Mouse (Mus musculus) hindbrain, embryonic 11.5 days (tissue): ENCODE measurements at regions not wholly inside any gene's neighbourhood (a gene's known extent, or its start where the extent isn't known, plus 50 kb on each side); places are given as distances from the start of the nearest gene placed in this dataset.

Experiments
- ATAC-seq: fragments of 200-750 bp; cut with Nextera tagmentation; 2 replicates; pipeline ENCODE4 v1.8.0; 2017; ENCODE audit warnings: mild to moderate bottlenecking, moderate TSS enrichment, moderate library complexity; ENCODE audit not compliant: low FRiP score
- DNase-seq: peaks from one replicate; pipeline ENCODE4 v3.0.0-alpha.2; 2015; ENCODE audit warnings: low spot score
- H3K27ac ChIP-seq: fragments of 300-500 bp; sonication (generic); 2 replicates; pipeline ENCODE4 v1.5.1; 2014; ENCODE audit warnings: mild to moderate bottlenecking, low read depth, low read length
- H3K27me3 ChIP-seq: fragments of 300-500 bp; sonication (generic); 2 replicates; pipeline ENCODE4 v1.6.1; 2014; ENCODE audit warnings: mild to moderate bottlenecking, low read length, moderate library complexity, mixed read lengths; ENCODE audit not compliant: control insufficient read depth, insufficient read depth
- H3K36me3 ChIP-seq: fragments of 300-500 bp; sonication (generic); 2 replicates; pipeline ENCODE4 v1.6.1; 2014; ENCODE audit warnings: mild to moderate bottlenecking, low read length, moderate library complexity, mixed read lengths; ENCODE audit not compliant: control insufficient read depth, insufficient read depth
- H3K4me1 ChIP-seq: fragments of 300-500 bp; sonication (generic); replicated peaks from 2 replicates; pipeline ENCODE4 v1.6.1; 2014; ENCODE audit warnings: low read length, mixed read lengths; ENCODE audit not compliant: control insufficient read depth, insufficient read depth
- H3K4me2 ChIP-seq: fragments of 300-500 bp; sonication (generic); replicated peaks from 2 replicates; pipeline ENCODE4 v1.6.1; 2014; ENCODE audit warnings: mild to moderate bottlenecking, low read depth, low read length
- H3K4me3 ChIP-seq: fragments of 300-500 bp; sonication (generic); 2 replicates; pipeline ENCODE4 v1.5.1; 2014; ENCODE audit warnings: low read depth, low read length
- H3K9ac ChIP-seq: fragments of 300-500 bp; sonication (generic); 2 replicates; pipeline ENCODE4 v1.6.1; 2014; ENCODE audit warnings: low read depth, low read length
- H3K9me3 ChIP-seq: fragments of 300-500 bp; sonication (generic); 2 replicates; pipeline ENCODE4 v1.6.1; 2016; ENCODE audit warnings: low read length; ENCODE audit not compliant: control insufficient read depth
- whole genome bisulfite sequencing: fragments of 180-500 bp; shearing (Covaris S2); extraction: QIAGEN DNeasy Blood & Tissue Kit; methylation state at CpG from one replicate; pipeline ENCODE4 v1.1.7; 2014; 5-methylcytosine and 5-hydroxymethylcytosine counted together

- no peaks in the 10 kb centered on the region for H3K4me1 ChIP-seq
- 21% methylated on average over 4 of the region's 4 CpGs for WGBS
- H3K9me3 ChIP-seq, result no peaks in the 10 kb centered on the region
- DNase-seq (peak; percentile 44), ATAC-seq (peak; percentile 88)
- H3K4me3 ChIP-seq, result no peak overlapping the region
- no peaks in the 10 kb centered on the region for H3K36me3 ChIP-seq
- H3K9ac ChIP-seq, result no peak overlapping the region
- peak overlapping the region; percentile 30 for H3K27ac ChIP-seq
- no peaks in the 10 kb centered on the region for H3K27me3 ChIP-seq
- H3K4me2 ChIP-seq, result no peak overlapping the region
Observed at GRCm38 (mm10) chr4:71230497-71230872, 527.3 kb downstream of the Gm11232 start.

- Histone ChIP-seq H3K9me3 (no peaks in the 10 kb centered on the region), H3K4me3 (no peak overlapping the region), H3K27me3 (no peaks in the 10 kb centered on the region), H3K4me2 (no peak overlapping the region), H3K9ac (no peak overlapping the region), H3K4me1 (no peaks in the 10 kb centered on the region), H3K36me3 (no peaks in the 10 kb centered on the region), H3K27ac (peak overlapping the region; percentile 30)
- DNase-seq (peak; percentile 27), ATAC-seq (peak; percentile 79)
- 62% methylated on average over 3 of the region's 3 CpGs for WGBS
Observed at GRCm38 (mm10) chr4:71229796-71230496, 527.8 kb downstream of the Gm11232 start.

GRCm38 (mm10) chr4:71226653-71227052 is 531.1 kb downstream of the Gm11232 start:
- ATAC-seq (no peak), DNase-seq (no peak)
- H3K4me2 ChIP-seq, result no peak overlapping the region
- no peak overlapping the region for H3K27ac ChIP-seq
- no peaks in the 10 kb centered on the region for H3K27me3 ChIP-seq
- H3K4me1 ChIP-seq, result no peaks in the 10 kb centered on the region
- no peak overlapping the region for H3K4me3 ChIP-seq
- H3K36me3 ChIP-seq, result no peaks in the 10 kb centered on the region
- 90% methylated on average over 4 of the region's 4 CpGs for WGBS
- no peak overlapping the region for H3K9ac ChIP-seq
- no peaks in the 10 kb centered on the region for H3K9me3 ChIP-seq

GRCm38 (mm10) chr4:71218060-71218459 is 539.7 kb downstream of the Gm11232 start:
- Histone ChIP-seq H3K4me3 (no peak overlapping the region), H3K36me3 (no peaks in the 10 kb centered on the region), H3K9ac (no peak overlapping the region), H3K27ac (no peak overlapping the region), H3K4me1 (no peaks in the 10 kb centered on the region), H3K4me2 (no peak overlapping the region), H3K27me3 (no peaks in the 10 kb centered on the region), H3K9me3 (no peaks in the 10 kb centered on the region)
- 79% methylated on average over 3 of the region's 3 CpGs for WGBS
- DNase-seq (no peak), ATAC-seq (no peak)

- no peak for ATAC-seq
Observed at GRCm38 (mm10) chr4:71187801-71188200, 570.0 kb downstream of the Gm11232 start.

GRCm38 (mm10) chr4:71177661-71178060 is 580.1 kb downstream of the Gm11232 start:
- no peak overlapping the region for H3K27ac ChIP-seq
- WGBS, result 90% methylated on average over 2 of the region's 2 CpGs
- no peaks in the 10 kb centered on the region for H3K9me3 ChIP-seq
- ATAC-seq (no peak), DNase-seq (no peak)
- H3K4me2 ChIP-seq, result no peak overlapping the region
- H3K4me1 ChIP-seq, result no peaks in the 10 kb centered on the region
- H3K4me3 ChIP-seq, result no peak overlapping the region
- H3K27me3 ChIP-seq, result no peaks in the 10 kb centered on the region
- no peaks in the 10 kb centered on the region for H3K36me3 ChIP-seq
- H3K9ac ChIP-seq, result no peak overlapping the region

More at GRCm38 (mm10) chr4:71187801-71188200, 570.0 kb downstream of the Gm11232 start:
- no peak overlapping the region for H3K9ac ChIP-seq
- no peaks in the 10 kb centered on the region for H3K9me3 ChIP-seq
- H3K4me1 ChIP-seq, result no peaks in the 10 kb centered on the region
- H3K27me3 ChIP-seq, result no peaks in the 10 kb centered on the region
- H3K36me3 ChIP-seq, result no peaks in the 10 kb centered on the region
- 63% methylated on average over 1 of the region's 1 CpGs for WGBS
- H3K27ac ChIP-seq, result no peak overlapping the region
- no peak for DNase-seq
- no peak overlapping the region for H3K4me2 ChIP-seq
- no peak overlapping the region for H3K4me3 ChIP-seq

- 0 out of 2 replicates have a peak, but pooled peaks have one; percentile 53 for ATAC-seq
- Histone ChIP-seq H3K4me1 (no peaks in the 10 kb centered on the region), H3K9ac (no peak overlapping the region), H3K27ac (no peak overlapping the region), H3K9me3 (no peaks in the 10 kb centered on the region), H3K36me3 (no peaks in the 10 kb centered on the region), H3K4me2 (no peak overlapping the region), H3K4me3 (no peak overlapping the region), H3K27me3 (no peaks in the 10 kb centered on the region)
- DNase-seq, result peak; percentile 14
Observed at GRCm38 (mm10) chr4:71165802-71166201, 592.0 kb downstream of the Gm11232 start.

- WGBS, result 46% methylated on average over 1 of the region's 1 CpGs
- H3K36me3 ChIP-seq, result no peaks in the 10 kb centered on the region
- no peaks in the 10 kb centered on the region for H3K9me3 ChIP-seq
- H3K27me3 ChIP-seq, result no peaks in the 10 kb centered on the region
- H3K4me1 ChIP-seq, result no peaks in the 10 kb centered on the region
- H3K9ac ChIP-seq, result no peak overlapping the region
- peak; percentile 59; the same call in 1 of the 2 replicates for ATAC-seq
- DNase-seq, result no peak
- H3K4me3 ChIP-seq, result no peak overlapping the region
- H3K27ac ChIP-seq, result no peak overlapping the region
- H3K4me2 ChIP-seq, result no peak overlapping the region
Observed at GRCm38 (mm10) chr4:71131670-71132317, 597.0 kb upstream of the Megf9 start.
